Mouse (Mus musculus) ES-CJ7 (cell line): ENCODE results near the gene Rel.

Source experiments
- DNase-seq: peaks from one replicate; pipeline ENCODE4 v3.0.0; 2011; ENCODE audit warnings: low read depth, low spot score

Gene Rel

GRCm38 (mm10) chr11:23746102-23746501 lies 24.7 kb downstream of the Rel start:
- no peak for DNase-seq

- no peak for DNase-seq
Measured at GRCm38 (mm10) chr11:23744352-23744751, 26.4 kb downstream of the Rel start.

GRCm38 (mm10) chr11:23741386-23741785 lies 29.4 kb downstream of the Rel start:
- DNase-seq: no peak

- DNase-seq: no peak
Measured at GRCm38 (mm10) chr11:23740895-23741294, 29.9 kb downstream of the Rel start.

GRCm38 (mm10) chr11:23735820-23736470 lies 34.8 kb downstream of the Rel start:
- no peak for DNase-seq

GRCm38 (mm10) chr11:23734749-23735286 lies 36.0 kb downstream of the Rel start:
- DNase-seq: no peak

GRCm38 (mm10) chr11:23732840-23733239 lies 37.9 kb downstream of the Rel start:
- DNase-seq: no peak

GRCm38 (mm10) chr11:23730120-23730519 lies 40.6 kb downstream of the Rel start:
- DNase-seq: no peak

- no peak for DNase-seq
Measured at GRCm38 (mm10) chr11:23728186-23728585, 42.6 kb downstream of the Rel start.

GRCm38 (mm10) chr11:23726441-23726840 lies 44.3 kb downstream of the Rel start:
- DNase-seq: no peak

- DNase-seq: no peak
Measured at GRCm38 (mm10) chr11:23725850-23726249, 44.9 kb downstream of the Rel start.

GRCm38 (mm10) chr11:23722326-23722725 lies 48.4 kb downstream of the Rel start:
- DNase-seq: peak; percentile 53

- no peak for DNase-seq
Measured at GRCm38 (mm10) chr11:23719825-23720224, 50.9 kb downstream of the Rel start.

- no peak for DNase-seq
Measured at GRCm38 (mm10) chr11:23718856-23719255, 51.9 kb downstream of the Rel start.

- DNase-seq: no peak
Measured at GRCm38 (mm10) chr11:23712299-23712698, 58.5 kb downstream of the Rel start.

GRCm38 (mm10) chr11:23704604-23705294 lies 66.0 kb downstream of the Rel start:
- DNase-seq: no peak

- no peak for DNase-seq
Measured at GRCm38 (mm10) chr11:23701831-23702230, 68.9 kb downstream of the Rel start.

- DNase-seq: peak; percentile 38
Measured at GRCm38 (mm10) chr11:23699414-23700095, 71.2 kb downstream of the Rel start.

GRCm38 (mm10) chr11:23698526-23698925 lies 72.2 kb downstream of the Rel start:
- DNase-seq: no peak

GRCm38 (mm10) chr11:23695847-23696246 lies 74.9 kb downstream of the Rel start:
- DNase-seq: no peak

GRCm38 (mm10) chr11:23693286-23693685 lies 77.5 kb downstream of the Rel start:
- DNase-seq: peak; percentile 64

GRCm38 (mm10) chr11:23688060-23688459 lies 82.7 kb downstream of the Rel start:
- DNase-seq: no peak
